Mouse (Mus musculus) bone marrow, adult 2 months (tissue): ENCODE measurements around the gene S100a3.

Experiments
- CTCF ChIP-seq: fragments of 200-500 bp; IDR thresholded peaks from 2 replicates; pipeline ENCODE4 v1.5.1; 2011; ENCODE audit warnings: low read length, control low read depth; ENCODE audit not compliant: control insufficient read depth, insufficient read depth
- POLR2A ChIP-seq: fragments of 200-500 bp; IDR thresholded peaks from 2 replicates; pipeline ENCODE4 v1.6.1; 2011; ENCODE audit warnings: low read depth, mild to moderate bottlenecking, control low read depth, low read length, borderline replicate concordance; ENCODE audit not compliant: control insufficient read depth

GRCm38 (mm10) chr3:90515789-90516188 lies 44.6 kb upstream of the S100a3 start:
- no peak for TF ChIP-seq POLR2A
- TF ChIP-seq CTCF, result no peak
